Mouse (Mus musculus): ENCODE results near the gene Ptpn11. TPM values are rescaled to one million over a fixed set of nuclear protein-coding genes. Genes with fewer than 3 reads are reported as not detected.
"Not testable (repeated sequence)": the region's sequence is repeated elsewhere in the genome, so short reads cannot be mapped to it uniquely, and the experiment has no call there.

The Ptpn11 gene
- total RNA-seq, 1 experiment from 2014 or later, result 92.7 TPM

DNA sequence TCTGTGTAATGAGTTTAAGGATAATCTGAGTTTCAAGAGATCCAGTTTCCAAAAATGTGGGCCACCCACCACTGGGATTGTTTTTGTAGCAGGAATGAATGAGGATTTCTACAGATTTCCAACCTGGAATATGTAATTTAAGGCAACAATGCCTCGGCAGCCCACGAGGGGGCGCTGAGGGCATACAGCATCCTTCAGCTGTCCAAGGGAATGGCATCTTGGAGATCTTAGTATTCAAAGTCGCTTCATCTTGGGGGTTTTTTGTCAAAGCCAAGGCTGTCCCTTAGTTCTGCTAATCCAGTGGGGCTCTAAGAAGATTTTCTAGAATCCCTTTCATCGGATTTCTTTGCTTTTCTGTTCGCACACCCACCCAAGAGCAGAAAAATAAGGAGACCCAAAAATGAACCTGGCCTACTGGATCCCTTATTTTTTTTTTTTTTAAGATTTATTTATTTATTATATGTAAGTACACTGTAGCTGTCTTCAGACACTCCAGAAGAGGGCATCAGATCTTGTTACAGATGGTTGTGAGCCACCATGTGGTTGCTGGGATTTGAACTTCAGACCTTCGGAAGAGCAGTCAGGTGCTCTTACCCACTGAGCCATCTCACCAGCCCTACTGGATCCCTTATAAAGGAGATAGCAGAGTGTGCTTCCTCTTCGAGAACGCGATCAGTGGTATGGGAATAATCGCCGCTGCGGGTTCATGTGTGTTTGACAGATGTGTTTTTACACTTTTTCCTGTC, 24.4 kb upstream of the Ptpn11 start:
- peak; percentile 77 for DNase-seq

DNA sequence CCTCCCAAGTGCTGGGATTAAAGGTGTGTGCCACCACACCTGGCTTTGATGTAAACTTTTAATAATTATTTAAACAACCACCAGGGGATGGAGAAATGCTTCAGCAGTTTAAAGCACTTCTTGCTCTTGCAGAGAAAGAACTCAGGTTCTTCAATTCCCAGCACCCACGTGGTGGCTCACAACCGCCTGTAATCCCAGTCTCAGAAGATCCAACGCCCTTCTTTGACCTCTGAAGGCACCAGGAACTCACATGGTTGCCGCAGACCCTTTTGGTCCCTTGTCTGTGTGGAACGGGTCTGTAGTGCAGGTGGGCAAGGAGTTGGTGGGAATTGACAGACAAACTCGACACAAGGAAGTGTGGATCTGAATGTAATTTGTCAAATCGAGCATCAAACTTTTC, 23.5 kb upstream of the Ptpn11 start:
- no peak for DNase-seq

DNA sequence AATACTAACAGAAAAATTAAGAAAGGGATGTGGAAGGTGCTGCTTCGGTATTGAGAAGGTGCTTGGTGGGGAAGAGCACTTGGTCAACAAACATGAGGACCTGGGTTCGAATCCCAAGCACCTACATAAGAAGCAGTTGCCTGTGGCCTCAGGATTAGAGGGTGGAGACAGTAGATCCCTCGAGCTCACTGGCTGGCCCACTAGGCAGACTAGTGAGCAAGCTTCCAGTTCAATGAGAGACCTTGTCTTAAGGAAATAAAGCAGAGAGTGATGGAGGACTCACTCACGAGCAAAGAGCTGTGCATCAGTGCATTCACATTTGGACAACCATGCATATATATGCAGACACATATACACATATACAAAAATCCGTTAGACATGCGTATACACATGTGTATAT, 20.9 kb upstream of the Ptpn11 start:
- DNase-seq, result no peak

DNA sequence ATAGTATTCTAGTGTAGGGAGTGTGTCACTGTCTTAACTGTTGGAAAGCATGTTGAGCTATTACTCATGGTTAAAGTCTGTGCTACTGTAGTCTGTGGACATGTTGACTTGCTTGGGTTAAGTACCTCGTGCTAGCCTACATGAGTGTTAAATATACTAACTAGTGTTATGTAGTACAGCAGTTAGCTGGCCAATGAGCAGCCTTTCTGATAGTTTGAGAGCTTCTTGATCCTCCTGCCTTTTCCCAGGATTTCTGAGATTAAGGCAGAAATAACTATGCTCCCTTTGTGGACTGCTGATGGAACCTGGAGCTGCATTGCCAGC, 19.4 kb upstream of the Ptpn11 start:
- no peak for DNase-seq

DNA sequence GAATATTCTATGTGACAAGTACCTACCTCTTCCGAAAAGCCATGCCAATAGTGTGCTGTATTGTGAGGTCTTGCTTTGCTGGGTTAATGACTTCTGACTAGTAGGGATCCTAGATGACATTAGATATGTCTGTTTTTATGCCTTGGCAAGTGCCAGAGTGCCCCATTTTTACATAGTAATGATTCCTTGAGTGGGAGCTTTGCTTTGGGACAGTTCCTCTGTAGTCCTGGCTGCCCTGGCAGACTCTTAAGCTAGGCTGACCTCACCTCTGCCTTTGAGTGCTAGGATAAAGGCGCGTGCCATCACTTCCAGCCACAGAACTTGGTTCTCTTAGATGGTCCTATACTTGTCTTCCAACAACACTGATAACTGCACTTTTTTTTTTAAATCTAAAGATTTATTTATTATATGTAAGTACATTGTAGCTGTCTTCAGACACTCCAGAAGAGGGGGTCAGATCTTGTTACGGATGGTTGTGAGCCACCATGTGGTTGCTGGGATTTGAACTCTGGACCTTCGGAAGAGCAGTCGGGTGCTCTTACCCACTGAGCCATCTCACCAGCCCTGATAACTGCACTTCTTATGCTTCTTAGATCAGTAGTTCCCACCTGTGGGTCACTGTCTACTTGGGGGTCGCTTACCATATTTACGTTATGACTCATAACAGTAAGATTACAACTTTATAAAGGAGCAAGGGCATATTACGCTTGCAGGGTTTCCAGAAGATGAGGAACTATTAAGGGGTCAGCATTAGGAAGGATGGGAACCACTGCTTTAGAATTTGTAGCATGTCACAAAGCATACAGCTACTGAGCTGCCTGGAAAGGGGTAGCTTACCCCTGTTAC, 18.8 kb upstream of the Ptpn11 start:
- no peak for DNase-seq

DNA sequence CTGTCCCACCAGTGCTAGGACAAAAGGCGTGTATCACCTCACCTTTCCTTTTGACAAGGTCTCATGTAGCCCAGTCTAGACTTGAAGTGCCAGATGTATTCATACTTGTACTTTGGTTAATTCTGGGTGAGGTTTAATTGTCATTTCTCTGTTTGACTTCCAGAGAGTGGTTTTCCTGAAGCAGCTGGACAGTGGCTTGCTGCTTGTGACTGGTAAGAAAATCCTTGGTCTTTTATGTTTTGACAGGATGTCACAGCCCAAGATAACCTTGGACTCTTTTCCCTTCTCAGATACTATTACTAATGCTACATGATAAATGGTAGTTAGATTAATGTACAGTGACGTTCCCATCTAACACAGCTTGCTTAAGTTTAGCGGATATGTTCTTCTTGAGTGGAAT, 15.8 kb upstream of the Ptpn11 start:
- DNase-seq, result no peak

DNA sequence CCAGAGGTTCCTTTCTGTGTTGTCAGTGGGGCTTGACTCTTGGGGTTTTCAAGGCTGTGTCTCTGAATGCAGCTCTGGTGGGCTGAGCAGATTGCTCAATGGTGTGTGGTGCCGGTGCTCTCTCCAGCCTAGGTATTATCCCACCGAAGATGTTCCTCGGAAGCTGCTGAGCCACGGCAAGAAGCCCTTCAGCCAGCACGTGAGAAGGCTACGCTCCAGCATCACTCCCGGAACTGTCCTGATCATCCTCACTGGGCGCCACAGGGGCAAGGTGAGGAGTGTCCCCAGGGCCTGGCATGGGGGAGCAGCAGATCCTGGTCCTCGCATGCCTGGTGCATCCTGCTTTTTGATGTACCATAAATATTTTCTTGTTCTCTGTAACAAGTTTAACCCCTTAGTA, 15.3 kb upstream of the Ptpn11 start:
- no peak for DNase-seq

DNA sequence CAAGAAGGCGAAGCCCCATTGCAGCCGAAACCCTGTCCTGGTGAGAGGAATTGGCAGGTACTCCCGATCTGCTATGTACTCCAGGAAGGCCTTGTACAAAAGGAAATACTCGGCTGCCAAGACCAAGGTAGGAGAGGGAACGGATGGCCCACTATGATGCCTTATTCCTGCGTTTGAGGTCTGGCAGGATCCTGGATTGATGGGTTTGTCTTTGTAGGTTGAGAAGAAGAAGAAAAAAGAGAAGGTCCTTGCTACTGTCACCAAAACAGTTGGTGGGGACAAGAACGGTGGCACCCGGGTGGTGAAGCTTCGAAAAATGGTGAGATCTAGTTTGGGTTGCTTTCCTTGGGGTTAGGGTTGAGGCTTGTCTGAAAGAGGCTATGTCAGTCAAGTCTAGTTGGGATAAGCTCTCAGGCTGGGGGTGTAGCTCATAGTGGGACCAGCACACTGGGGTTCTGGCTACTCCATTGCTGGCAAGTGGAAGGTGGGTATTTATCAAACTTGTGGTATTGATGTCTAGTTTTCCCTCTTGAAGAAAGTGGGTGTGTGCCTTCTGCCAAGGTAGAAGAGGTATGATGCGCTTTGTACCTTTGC, 14.4 kb upstream of the Ptpn11 start:
- DNase-seq, result not testable (repeated sequence)

DNA sequence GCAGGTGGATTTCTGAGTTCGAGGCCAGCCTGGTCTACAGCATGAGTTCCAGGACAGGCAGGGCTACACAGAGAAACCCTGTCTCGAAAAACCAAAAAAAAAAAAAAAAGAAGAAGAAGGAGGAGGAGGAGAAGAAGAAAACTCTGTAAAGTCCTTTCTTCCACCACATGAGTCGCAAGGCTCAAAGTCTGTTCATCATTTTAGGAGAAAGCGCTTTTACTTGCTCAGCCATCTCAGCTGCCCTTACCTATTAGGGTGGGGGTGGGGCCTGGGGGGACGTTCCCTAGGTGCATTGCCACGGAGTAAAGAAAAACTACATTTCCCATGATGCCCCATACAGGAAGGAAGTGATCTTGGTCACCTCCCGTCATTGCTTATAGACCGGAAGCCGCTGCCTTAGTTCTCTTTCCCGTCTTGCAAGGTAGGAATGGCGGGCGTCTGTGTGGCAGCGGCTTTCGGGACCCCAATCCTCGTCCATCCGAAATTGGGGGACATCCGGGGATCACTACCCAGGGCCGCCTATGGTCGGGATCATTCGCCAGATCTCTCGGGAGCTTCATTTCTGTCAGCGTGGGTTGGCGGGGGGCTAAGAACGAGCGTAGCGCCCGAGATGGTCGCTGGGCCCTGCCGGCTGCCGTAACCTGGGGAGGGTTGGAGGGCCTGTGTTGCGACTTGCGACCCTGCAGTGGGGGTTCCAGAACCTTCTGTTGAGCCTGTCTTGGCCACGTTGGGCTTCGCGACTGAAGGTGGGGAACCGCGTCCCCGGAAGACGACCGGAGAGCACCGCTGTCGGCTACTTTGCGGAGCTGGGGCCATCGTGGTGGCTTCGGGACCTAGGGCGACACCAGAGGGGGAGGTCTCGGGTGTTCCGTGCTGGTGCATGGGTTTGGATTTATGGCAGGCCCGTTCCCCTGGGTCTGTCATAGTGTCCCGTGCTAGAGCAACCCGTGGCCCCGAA, 13.2 kb upstream of the Ptpn11 start, which contains the start of gene Rpl6:
TSS of gene Rpl6 (plus strand) at position 350 of the 958 bp plus-strand sequence.
- DNase-seq, result peak; percentile 71

DNA sequence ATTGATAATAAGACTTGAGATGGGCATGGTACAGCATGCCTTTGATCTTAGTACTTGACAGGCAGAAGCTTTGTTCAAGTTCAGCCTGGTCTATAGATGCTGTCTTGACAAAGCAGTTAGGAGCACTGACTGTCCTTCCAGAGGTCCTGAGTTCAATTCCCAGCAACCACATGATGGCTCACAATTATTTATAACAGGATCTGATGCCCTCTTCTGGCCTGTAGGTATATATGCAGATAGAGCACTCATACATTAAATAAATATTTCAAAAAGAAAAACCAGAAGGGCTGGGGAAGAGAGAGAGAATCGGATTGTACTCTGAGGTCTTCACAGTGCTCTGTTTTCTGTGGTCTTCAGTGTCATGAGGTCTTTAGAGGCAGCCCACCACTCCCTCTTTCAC, 11.3 kb upstream of the Ptpn11 start:
- no peak for DNase-seq

DNA sequence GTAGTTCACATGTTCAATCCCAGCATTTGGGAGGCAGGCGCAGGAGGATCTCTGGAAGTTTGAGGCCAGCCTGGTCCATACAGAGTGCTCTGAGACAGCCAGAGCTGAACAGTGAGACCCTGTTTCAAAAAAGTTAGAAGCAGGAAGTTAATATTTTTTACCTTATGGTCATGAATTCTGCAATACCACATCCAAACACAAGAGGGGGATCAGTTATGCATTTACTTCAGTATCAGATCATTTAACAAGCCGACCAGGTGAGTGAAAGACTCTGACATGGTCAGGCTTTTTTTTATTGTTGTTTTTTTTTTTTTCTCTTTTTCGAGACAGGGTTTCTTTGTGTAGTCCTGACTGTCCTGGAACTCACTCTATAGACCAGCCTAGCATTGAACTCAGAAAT, 10.5 kb upstream of the Ptpn11 start:
- DNase-seq, result no peak

DNA sequence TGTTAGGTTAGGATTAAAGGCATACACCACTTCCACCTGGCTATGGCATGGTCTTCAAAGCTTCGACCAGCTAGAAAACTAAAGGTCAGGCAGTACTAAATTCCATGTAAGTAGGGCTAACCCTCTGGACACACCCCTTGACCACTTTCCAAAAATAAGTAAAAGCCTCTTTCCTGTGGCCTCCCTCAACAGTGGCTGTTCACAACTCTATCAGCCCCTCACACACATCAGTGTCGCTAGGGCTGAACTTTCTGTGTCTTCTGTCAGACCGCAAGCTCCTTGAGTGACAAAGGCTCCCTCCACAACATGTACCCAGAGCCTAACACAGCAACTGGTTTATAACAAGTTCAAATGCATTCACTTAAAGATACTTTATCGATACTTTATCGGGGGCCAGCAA, 7.2 kb upstream of the Ptpn11 start:
- DNase-seq, result no peak

DNA sequence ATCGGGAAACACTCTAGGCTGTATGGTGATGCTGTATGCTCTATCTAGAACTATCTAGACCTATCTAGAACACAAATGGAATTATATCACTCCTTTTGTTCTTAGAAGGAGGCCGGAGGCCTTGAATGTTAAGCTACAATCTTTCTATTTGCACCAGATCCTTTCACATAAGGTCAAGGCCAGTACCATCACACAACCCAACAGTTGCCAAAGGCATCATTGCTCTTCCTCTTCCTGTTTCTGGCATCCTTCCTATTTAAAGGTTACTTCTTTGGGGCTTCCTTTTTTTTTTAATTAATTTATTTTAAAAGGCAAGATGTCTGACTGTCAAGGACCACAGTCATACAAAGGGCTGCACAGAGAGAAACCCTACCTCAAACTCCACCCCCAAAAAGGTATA, 6.1 kb upstream of the Ptpn11 start:
- DNase-seq, result no peak

DNA sequence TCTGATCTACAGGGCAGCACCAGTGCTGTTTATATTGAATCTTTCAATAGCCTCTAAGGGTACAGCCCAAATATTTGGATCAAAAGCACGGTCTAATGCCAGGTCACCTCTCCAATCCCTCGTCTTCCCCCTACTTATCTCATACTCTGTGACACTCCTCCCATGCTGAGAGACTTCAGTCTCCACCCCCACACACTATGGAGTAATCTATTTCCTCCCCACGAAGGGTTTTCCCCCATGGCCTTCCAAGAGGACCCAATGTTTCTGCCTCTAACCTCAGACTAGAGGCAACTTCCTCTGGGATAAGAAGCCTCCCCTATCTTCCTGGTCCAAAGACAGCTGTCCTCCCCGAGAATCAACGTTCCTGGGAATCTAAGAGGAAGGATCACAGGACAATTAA, 5.6 kb upstream of the Ptpn11 start:
- DNase-seq, result no peak

DNA sequence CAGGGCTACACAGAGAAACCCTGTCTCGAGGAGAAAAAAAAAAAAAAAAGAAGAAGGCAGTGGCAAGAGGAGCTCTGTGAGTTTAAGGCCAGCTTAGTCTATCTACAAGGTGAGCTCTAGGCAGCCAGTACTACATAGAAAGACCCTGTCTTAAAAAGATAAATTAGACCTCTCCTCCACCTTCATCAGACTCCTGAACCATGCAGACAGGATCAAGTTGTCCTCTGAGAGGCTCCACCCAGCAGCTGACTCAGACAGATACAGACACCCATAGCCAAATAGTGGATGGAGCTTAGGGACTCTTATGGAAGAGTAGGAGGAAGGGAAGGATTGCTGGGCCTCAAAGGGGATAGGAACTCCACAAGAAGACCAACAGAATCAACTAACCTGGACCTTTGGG, 3.0 kb upstream of the Ptpn11 start:
- DNase-seq, result no peak

DNA sequence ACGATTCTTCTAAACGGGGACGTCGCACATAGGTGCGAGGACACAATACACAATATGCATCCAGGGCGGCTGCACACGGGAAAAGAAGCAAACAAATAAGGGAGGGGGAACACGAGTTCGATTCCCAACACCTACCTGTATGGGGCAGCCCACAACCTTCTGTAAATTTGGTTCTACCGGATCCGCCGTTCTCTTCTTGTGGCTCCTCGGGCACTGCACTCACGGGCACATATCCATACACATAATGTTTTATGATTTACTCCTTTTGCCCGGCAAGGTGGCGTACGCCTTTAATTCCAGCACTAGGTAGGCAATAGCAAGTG, 348 bp upstream of the Ptpn11 start:
- DNase-seq, result no peak

DNA sequence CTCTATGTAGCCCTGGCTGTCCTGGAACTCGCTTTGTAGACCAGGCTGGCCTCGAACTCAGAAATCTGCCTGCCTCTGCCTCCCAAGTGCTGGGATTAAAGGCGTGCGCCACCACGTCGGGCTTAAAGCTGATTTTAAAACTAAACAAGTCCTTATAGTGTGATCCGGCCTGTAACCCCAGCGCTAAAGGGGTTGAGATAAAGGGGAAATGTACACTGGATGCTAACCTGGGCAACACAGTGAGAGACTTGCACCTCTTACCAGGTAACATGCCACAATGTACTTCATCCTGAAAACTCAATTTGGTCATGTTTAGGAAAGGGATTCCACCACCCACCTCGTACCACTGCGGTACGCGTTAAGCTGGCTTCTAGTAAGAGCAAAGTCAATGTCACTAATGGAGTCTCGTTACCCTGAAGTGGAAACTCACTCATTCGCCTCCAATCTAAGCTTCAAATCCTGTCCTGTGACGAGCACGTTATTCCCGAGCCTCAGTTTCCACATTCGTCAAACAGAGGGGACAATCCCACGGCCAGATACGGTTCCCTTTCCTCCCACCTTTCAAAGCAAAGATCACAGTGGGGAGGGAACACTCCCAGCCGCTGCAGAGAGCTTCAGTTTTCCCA, 874 bp downstream of the Ptpn11 start:
- no peak for DNase-seq

DNA sequence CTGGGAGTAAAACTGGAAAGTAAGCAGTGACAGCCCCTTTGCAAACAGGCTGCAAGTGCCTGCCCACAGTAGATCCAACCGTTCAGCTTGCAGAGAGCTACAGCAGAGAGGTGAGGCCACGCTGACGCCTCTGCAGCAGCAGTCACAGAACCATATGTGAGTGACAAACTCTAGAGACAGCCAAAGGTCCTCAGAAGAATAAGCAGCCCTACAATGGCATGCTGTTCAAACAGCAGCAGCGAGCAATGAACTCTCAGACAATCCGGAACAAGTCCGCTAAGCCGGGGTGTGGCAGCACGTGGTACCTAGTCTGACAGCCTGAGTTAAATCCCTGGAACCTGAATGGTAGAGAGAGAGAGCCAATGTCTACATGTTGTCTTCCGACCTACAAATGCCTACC, 2.0 kb downstream of the Ptpn11 start:
- DNase-seq, result no peak

DNA sequence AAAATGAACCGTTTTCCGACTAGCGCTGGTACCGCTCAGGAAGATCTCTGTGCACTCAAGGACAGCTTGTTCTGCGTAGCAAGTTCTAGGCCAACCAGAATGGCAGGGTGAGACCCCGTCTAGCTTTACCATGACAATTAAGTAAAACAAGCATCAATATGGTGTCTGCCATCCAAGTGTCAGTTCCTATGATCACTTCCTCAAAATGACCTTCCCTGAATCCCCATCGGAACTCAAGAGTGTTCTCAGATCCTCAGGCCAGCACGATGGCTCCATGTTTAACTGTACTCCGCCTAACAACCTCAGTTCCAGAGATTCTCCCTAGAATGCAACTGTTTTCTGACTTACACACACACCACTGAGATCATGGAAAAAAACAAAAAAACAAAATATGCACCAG, 2.9 kb downstream of the Ptpn11 start:
- DNase-seq, result no peak

DNA sequence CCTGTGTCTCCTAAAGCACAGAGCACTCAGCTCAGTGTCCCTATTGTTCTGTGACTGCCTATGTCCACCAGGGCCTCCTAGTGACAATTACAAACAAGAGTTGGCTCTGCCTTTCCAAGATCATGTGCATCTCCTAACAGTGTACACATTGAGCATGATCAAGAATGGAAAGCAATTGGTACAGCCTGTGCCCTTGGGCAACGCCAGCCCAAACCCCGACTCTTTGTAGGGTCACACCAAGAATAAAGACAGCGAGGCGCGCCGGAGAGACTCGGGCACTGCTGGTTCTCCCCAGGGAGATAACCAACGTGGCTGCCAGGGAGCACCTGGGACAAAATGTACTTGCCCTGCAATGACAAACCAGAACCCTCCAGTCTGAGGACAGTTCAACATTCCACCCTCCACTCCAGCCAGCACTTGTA, 3.6 kb downstream of the Ptpn11 start:
- DNase-seq, result no peak

DNA sequence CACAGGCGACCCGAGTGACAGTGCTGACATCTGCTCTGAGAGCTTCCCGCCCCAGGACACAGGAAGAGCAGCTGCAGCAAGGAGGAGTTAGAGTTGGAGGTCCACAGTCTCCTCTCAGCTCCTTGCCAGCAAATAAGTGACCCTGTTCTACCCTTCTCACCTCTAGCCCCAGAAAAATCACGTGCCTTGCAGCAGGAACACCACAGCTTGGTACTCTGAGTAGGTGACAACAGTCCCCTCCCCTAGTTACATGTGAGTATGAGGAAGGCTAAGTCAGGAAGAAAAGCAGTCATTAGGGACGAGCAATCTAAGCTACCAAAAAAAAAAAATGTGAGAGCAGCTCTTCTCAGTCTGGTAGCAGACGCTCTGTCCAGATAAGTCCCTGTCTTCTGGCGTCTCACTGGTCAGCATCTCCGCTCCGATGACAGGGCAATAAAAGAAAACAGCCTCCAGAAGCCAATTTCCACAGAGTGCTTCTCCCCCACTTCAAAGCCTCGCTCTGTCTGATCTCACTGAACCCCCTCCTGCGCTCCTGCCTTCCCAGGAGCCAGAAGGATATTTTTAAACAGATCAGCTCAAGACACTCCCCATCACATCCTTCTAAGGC, 6.1 kb downstream of the Ptpn11 start:
- DNase-seq, result no peak

DNA sequence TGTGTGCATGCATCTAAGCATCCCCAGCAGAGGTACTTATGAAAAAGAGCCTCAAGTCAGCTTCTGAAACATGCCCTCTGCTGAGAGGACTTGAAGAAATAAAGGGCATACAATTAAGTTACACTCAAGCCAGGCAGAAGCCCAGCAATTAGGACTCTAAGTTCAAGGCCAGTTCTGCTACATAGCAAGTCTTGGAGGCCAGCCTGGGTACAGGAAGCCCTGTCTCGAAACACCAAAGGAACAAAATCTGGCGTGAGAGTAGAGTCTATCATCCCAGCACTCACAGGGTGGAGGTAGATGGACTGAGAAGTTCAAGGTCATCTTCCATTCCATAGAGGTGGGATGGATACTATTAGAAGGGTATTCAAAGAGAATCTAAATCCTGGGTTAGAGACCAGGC, 6.8 kb downstream of the Ptpn11 start:
- DNase-seq, result no peak
